Mouse (Mus musculus) spleen, adult 2 months (tissue): ENCODE results near the gene 4930518I15Rik.

Experiments used
- CTCF ChIP-seq: fragments of 200-500 bp; IDR thresholded peaks from 2 replicates; pipeline ENCODE4 v1.5.1; 2011; ENCODE audit warnings: mild to moderate bottlenecking, inconsistent platforms; ENCODE audit not compliant: insufficient read depth, insufficient read length, insufficient replicate concordance; ENCODE audit errors: extremely low read depth
- POLR2A ChIP-seq: fragments of 200-500 bp; IDR thresholded peaks from 2 replicates; pipeline ENCODE4 v1.6.1; 2011; ENCODE audit warnings: low read depth, low read length, inconsistent platforms

DNA sequence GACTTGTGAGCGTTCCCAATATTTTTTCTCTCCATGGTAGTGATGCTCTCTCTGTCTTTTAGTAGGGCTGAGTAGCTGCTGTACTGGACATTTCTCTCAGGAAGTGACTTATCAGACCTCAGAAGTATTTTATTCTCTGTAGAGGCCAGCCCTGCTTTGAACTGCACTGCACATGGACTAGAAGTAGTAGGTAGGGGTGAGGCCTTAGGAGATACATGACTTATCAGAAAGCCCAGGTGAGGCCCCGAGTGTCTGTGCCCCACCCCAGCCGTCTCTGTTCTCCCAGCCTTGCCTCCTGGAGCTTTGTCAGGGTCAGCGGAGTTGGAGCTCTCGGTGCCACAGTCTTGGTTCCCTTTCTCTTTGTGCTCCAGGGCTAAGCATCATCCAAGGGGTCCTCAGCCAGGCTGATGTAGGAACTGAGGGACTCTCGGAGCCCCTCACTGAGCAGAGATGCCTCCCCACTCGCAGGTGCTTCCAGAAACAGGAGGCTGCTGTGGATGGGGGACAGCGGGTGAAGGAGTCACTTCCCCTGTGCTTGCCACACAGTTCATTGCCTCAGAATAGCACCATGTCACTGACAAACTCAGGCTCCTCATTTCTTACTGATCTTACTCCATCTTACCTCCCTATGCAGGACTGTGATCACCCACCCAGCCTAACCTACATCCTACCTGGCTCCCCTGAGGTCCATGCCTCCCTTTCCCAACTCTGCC lies 16.5 kb upstream of the 4930518I15Rik start:
- TF ChIP-seq CTCF (no peak), POLR2A (no peak)
